Mouse (Mus musculus) left cerebral cortex, adult 8-10 months (tissue): ENCODE measurements around the gene Dnajc16. TPM values are rescaled to one million over a fixed set of nuclear protein-coding genes. Genes with fewer than 3 reads are reported as not detected.

Experiments
- DNase-seq, 2 experiments: peaks; one replicate each; pipeline ENCODE4 v3.0.0; 2022; ENCODE audit warnings: low spot score in 2 of 2
- total RNA-seq, 4 experiments: library from RNA; stranded (reverse); gene quantifications; 2 replicates each; pipeline ENCODE4 v1.2.4; 2022

Dnajc16 gene
- total RNA-seq, 4 experiments from 2014 or later, result 42.6 to 43.8 (median 42.8) TPM

GRCm38 (mm10) chr4:141725738-141726137, 65.0 kb downstream of the Dnajc16 start:
- DNase-seq, result no peak

- no peak for DNase-seq
Observed at GRCm38 (mm10) chr4:141725277-141725676, 65.5 kb downstream of the Dnajc16 start.

- no peak for DNase-seq
Observed at GRCm38 (mm10) chr4:141724594-141724993, 66.1 kb downstream of the Dnajc16 start.

- no peak for DNase-seq
Observed at GRCm38 (mm10) chr4:141723673-141724068, 67.1 kb downstream of the Dnajc16 start.

- DNase-seq, result peak; percentile 76 to 90
Observed at GRCm38 (mm10) chr4:141722731-141723672, 67.7 kb downstream of the Dnajc16 start, which contains the start of gene Ddi2. TSS of gene Ddi2 (minus strand) at chr4:141723419.

- no peak for DNase-seq
Observed at GRCm38 (mm10) chr4:141721961-141722360, 68.8 kb downstream of the Dnajc16 start.

- DNase-seq, result no peak
Observed at GRCm38 (mm10) chr4:141720761-141721523, 69.8 kb downstream of the Dnajc16 start.

- DNase-seq, result no peak
Observed at GRCm38 (mm10) chr4:141719304-141719703, 71.4 kb downstream of the Dnajc16 start.

- DNase-seq, result no peak
Observed at GRCm38 (mm10) chr4:141717633-141718032, 73.1 kb downstream of the Dnajc16 start.

- no peak for DNase-seq
Observed at GRCm38 (mm10) chr4:141715027-141715426, 75.7 kb downstream of the Dnajc16 start.

- DNase-seq, result no peak
Observed at GRCm38 (mm10) chr4:141713598-141714142, 77.1 kb downstream of the Dnajc16 start.

- peak in 1 of 2 experiments; percentile 52 for DNase-seq
Observed at GRCm38 (mm10) chr4:141711250-141711649, 79.5 kb downstream of the Dnajc16 start.

Other genes with a start within 250 kb of the Dnajc16 start
- 1 to 10 TPM; 1.3 to 3.0 (median 2.1) TPM for gene Fblim1, start 184.8 kb downstream of the Dnajc16 start, total RNA-seq
- 1 to 10 TPM in 1 of 4 experiments, under 1 TPM in 3; 0.43 to 1.1 (median 0.51) TPM for gene Tmem82, start 172.3 kb downstream of the Dnajc16 start, total RNA-seq
- 1 to 10 TPM; 3.7 to 4.8 (median 4.2) TPM for gene Slc25a34, start 167.1 kb downstream of the Dnajc16 start, total RNA-seq
- gene Plekhm2, start 126.0 kb downstream of the Dnajc16 start, total RNA-seq, result 100 to 1,000 TPM; 103 to 120 (median 107) TPM
- 1 to 10 TPM in 3 of 4 experiments, not detected in 1; 2.3 to 2.6 (median 2.3) TPM for gene Rsc1a1, start 105.3 kb downstream of the Dnajc16 start, total RNA-seq
- 10 to 100 TPM; 40.6 to 44.3 (median 42.9) TPM for gene Ddi2, start 67.5 kb downstream of the Dnajc16 start, total RNA-seq
- gene Agmat, start 44.3 kb downstream of the Dnajc16 start, total RNA-seq, result 1 to 10 TPM; 1.2 to 3.1 (median 1.8) TPM
- gene Casp9, start 2.7 kb upstream of the Dnajc16 start, total RNA-seq, result 10 to 100 TPM; 23.3 to 30.5 (median 25.5) TPM
- gene Cela2a, start 35.2 kb upstream of the Dnajc16 start, total RNA-seq, result not detected
- gene Ctrc, start 55.4 kb upstream of the Dnajc16 start, total RNA-seq, result not detected
- gene Efhd2, start 84.0 kb upstream of the Dnajc16 start, total RNA-seq, result 100 to 1,000 TPM; 257 to 276 (median 261) TPM
- 10 to 100 TPM in 1 of 4 experiments, 1 to 10 TPM in 3; 6.4 to 11.9 (median 8.2) TPM for gene Fhad1, start 224.2 kb upstream of the Dnajc16 start, total RNA-seq